Mouse (Mus musculus) urinary bladder, postnatal 0 days (tissue): Measurements from ENCODE around the gene Cyp2j5. TPM values are rescaled to one million over a fixed set of nuclear protein-coding genes. Genes with fewer than 3 reads are reported as not detected.

Experiments
- polyA plus RNA-seq: library from polyadenylated mRNA; unstranded; fragments of >200 nt; fragmentation: Nextera tagmentation; extraction: Ambion mirVana; gene quantifications from 2 replicates; pipeline ENCODE4 v1.2.1, GENCODE M21; 2015

The Cyp2j5 gene
- polyA plus RNA-seq: not detected in 2 replicates

GRCm38 (mm10) chr4:96663991-96664390 is at the start of gene Cyp2j5:
Gene Cyp2j5, minus strand, starts transcription at chr4:96664154.

DNA sequence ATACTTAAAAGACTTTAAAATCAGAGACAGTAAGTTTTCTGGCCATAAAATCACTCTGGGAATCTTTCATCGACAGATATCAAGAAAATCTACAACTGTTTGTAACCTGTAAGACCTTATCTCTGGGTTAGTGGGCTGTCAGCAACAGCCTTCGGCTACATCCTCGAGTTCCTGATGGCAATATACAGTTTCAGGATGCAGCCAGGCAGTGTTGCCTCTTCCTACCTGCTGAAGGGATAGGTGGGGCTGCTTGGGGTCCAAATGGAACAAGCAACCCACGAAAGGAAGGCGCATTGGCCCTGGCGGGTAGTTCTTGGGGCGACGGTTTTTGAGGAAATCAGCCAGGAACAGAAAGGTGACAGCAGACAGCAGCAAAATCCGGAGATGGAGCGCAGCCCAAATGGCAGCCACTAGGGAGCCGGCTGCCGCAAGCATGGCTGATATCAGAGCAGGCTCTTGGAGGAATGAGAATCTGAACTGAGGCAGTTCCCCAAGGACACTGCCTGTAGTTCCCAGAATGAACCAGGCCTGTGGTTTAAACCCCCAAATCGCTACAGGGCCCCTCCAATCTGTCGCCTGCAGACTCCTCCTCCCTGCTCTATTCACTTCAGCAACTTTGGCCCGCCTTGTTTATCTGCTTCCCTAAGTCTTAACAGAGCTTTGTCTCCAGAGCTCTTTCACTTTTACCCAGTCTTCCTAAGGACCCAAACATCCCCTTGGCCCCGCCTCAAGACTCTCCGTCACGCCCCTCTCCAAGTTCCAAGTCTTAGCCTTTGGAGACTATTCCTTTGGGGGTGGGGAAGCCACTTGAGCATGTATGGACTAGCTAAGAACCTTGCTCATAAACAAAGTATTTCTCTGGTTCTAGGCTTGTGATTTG is 72.8 kb downstream of the Cyp2j5 start, which contains the start of gene Cyp2j9:
Gene Cyp2j9, minus strand, starts transcription at position 668 of the 880 bp plus-strand sequence.

Other genes starting within 250 kb of the Cyp2j5 start
- gene Cyp2j8, start 156.8 kb downstream of the Cyp2j5 start, polyA plus RNA-seq: not detected in 2 replicates
- gene Cyp2j6, start 110.5 kb downstream of the Cyp2j5 start, polyA plus RNA-seq: 8.4 and 10.5 TPM in 2 replicates
- gene Cyp2j9, start 72.6 kb downstream of the Cyp2j5 start, polyA plus RNA-seq: 3.6 and 4.0 TPM in 2 replicates
- not detected in 2 replicates for gene Gm12695, start 121.0 kb upstream of the Cyp2j5 start, polyA plus RNA-seq